Mouse (Mus musculus): Measurements from ENCODE around the gene Man1c1. TPM values are rescaled to one million over a fixed set of nuclear protein-coding genes. Genes with fewer than 3 reads are reported as not detected.

Gene Man1c1
- polyA plus RNA-seq, 1 experiment from 2014 or later: 5.2 TPM

DNA sequence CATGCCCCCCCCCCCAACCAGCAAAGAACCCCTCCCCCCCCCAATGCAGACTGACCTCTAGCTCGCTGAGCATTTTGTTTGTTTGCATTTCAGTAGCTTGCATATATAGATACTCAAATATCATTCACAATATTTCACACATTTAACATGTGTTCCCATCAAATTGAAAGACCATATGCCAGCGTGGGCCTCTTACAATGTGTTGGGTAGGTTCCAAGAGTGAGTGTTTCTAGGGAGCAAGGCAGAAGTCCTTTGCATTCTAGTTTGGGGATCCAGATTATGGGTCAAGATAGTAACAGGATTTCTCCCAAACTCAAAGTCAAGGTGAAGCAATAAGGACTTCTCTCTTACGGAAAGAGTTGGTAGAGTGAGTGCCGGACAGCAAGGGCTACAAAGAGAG is 185.5 kb downstream of the Man1c1 start:
- WGBS: 94% methylated on average over 4 of the region's 4 CpGs
- ATAC-seq (replicated peaks; ENCODE audit: low FRiP score) (no peak), DNase-seq (ENCODE audit: low spot score) (no peak)
- H3K9ac ChIP-seq (ENCODE audit: low read length): no peak overlapping the region
- H3K27me3 ChIP-seq (ENCODE audit: control insufficient read depth, insufficient read depth, low read length): no peaks in the 10 kb centered on the region
- no peaks in the 10 kb centered on the region; the same call in 1 of the 2 replicates for H3K36me3 ChIP-seq (ENCODE audit: control insufficient read depth, insufficient read depth, low read length)
- H3K9me3 ChIP-seq (ENCODE audit: control insufficient read depth, low read length): no peaks in the 10 kb centered on the region
- no peak overlapping the region for H3K27ac ChIP-seq (ENCODE audit: low read depth, low read length)
- H3K4me2 ChIP-seq (ENCODE audit: low read depth, low read length, severe bottlenecking): no peak overlapping the region
- no peaks in the 10 kb centered on the region; the same call in 1 of the 2 replicates for H3K4me1 ChIP-seq (replicated peaks; ENCODE audit: control insufficient read depth, insufficient read depth, low read length)
- no peak overlapping the region for H3K4me3 ChIP-seq (ENCODE audit: low read depth, low read length)

DNA sequence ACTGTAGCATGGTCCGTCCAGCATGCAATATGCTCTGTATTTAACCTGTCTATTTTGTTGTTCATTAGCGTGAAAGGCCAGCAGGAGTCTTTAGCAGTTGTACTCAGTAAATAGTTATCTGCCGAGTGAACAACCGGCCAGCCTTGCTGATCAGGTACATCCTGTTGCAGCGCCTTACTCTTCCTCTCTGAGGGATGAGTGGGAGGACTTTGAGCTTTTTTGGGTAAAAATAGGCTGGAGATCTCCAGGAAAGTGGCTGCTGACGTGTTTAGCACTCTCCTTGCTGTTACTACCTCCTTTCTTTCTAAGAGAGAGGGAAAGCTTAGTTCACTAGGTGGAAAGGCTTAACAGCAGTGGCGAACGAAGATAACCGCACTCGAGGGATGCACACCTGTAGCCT is 186.4 kb downstream of the Man1c1 start:
- no peaks in the 10 kb centered on the region for H3K27me3 ChIP-seq (ENCODE audit: control insufficient read depth, insufficient read depth, low read length)
- DNase-seq (ENCODE audit: low spot score): no peak
- H3K9me3 ChIP-seq (ENCODE audit: control insufficient read depth, low read length): no peaks in the 10 kb centered on the region
- H3K27ac ChIP-seq (ENCODE audit: low read depth, low read length): no peak overlapping the region
- 87% methylated on average over 10 of the region's 10 CpGs for WGBS
- H3K36me3 ChIP-seq (ENCODE audit: control insufficient read depth, insufficient read depth, low read length): no peaks in the 10 kb centered on the region; the same call in 1 of the 2 replicates
- H3K4me2 ChIP-seq (ENCODE audit: low read depth, low read length, severe bottlenecking): no peak overlapping the region
- H3K4me3 ChIP-seq (ENCODE audit: low read depth, low read length): no peak overlapping the region
- no peak overlapping the region for H3K9ac ChIP-seq (ENCODE audit: low read length)
- peaks cover under 1% of the 10 kb centered on the region; the same call in 1 of the 2 replicates for H3K4me1 ChIP-seq (replicated peaks; ENCODE audit: control insufficient read depth, insufficient read depth, low read length)
- no peak for ATAC-seq (replicated peaks; ENCODE audit: low FRiP score)

DNA sequence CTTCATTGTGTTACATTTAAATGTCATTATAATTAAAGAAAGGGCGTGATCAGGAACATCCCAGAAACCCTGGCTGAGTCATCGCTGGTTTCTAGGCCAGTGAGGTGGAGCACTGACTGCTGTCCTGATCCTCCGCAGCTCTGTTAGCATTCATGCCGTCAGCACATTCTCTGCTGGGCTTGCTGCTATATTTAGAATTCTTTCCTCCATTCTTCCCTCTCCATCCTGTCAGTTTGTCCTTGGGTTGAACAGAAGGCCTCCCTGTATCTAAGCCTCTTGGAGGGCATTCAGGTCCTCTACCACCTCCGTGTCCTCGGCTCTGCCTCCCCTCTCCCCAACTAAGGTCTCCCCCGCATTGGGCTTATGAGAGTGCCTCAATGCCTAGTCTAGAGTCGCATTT is 187.1 kb downstream of the Man1c1 start:
- no peak overlapping the region for H3K9ac ChIP-seq (ENCODE audit: low read length)
- H3K4me2 ChIP-seq (ENCODE audit: low read depth, low read length, severe bottlenecking): no peak overlapping the region
- 86% methylated on average over 8 of the region's 8 CpGs for WGBS
- ATAC-seq (replicated peaks; ENCODE audit: low FRiP score): no peak
- H3K4me3 ChIP-seq (ENCODE audit: low read depth, low read length): no peak overlapping the region
- H3K27ac ChIP-seq (ENCODE audit: low read depth, low read length): no peak overlapping the region
- no peaks in the 10 kb centered on the region; the same call in 1 of the 2 replicates for H3K36me3 ChIP-seq (ENCODE audit: control insufficient read depth, insufficient read depth, low read length)
- DNase-seq (ENCODE audit: low spot score): no peak
- no peaks in the 10 kb centered on the region for H3K9me3 ChIP-seq (ENCODE audit: control insufficient read depth, low read length)
- H3K4me1 ChIP-seq (replicated peaks; ENCODE audit: control insufficient read depth, insufficient read depth, low read length): peaks cover 4% of the 10 kb centered on the region; the same call in 1 of the 2 replicates
- H3K27me3 ChIP-seq (ENCODE audit: control insufficient read depth, insufficient read depth, low read length): no peaks in the 10 kb centered on the region

DNA sequence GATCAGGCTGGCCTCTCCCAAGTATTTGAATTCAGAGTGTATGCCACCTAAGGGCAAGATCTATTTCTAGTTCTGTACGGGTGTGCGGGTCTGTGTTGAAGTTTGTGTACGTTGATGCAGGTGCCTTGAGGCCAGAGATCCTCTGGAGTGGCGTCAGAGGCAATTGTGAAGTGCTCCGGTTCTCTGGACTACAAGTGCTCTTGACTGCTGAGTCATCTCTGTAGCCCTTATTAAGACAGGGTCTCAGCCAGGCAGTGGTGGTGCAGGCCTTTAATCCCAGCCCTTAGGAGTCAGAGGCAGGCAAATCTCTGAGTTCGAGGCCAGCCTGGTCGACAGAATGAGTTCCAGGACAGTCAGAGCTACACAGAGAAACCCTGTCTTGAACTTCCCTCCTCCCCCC is 188.5 kb downstream of the Man1c1 start:
- Histone ChIP-seq H3K36me3 (ENCODE audit: control insufficient read depth, insufficient read depth, low read length) (no peaks in the 10 kb centered on the region), H3K4me3 (ENCODE audit: low read depth, low read length) (no peak overlapping the region), H3K4me1 (replicated peaks; ENCODE audit: control insufficient read depth, insufficient read depth, low read length) (peaks cover 4% of the 10 kb centered on the region; the same call in 1 of the 2 replicates), H3K27ac (ENCODE audit: low read depth, low read length) (no peak overlapping the region), H3K4me2 (ENCODE audit: low read depth, low read length, severe bottlenecking) (no peak overlapping the region), H3K27me3 (ENCODE audit: control insufficient read depth, insufficient read depth, low read length) (no peaks in the 10 kb centered on the region), H3K9ac (ENCODE audit: low read length) (no peak overlapping the region), H3K9me3 (ENCODE audit: control insufficient read depth, low read length) (no peaks in the 10 kb centered on the region)
- no peak for ATAC-seq (replicated peaks; ENCODE audit: low FRiP score)
- 82% methylated on average over 7 of the region's 7 CpGs for WGBS
- DNase-seq (ENCODE audit: low spot score): no peak

DNA sequence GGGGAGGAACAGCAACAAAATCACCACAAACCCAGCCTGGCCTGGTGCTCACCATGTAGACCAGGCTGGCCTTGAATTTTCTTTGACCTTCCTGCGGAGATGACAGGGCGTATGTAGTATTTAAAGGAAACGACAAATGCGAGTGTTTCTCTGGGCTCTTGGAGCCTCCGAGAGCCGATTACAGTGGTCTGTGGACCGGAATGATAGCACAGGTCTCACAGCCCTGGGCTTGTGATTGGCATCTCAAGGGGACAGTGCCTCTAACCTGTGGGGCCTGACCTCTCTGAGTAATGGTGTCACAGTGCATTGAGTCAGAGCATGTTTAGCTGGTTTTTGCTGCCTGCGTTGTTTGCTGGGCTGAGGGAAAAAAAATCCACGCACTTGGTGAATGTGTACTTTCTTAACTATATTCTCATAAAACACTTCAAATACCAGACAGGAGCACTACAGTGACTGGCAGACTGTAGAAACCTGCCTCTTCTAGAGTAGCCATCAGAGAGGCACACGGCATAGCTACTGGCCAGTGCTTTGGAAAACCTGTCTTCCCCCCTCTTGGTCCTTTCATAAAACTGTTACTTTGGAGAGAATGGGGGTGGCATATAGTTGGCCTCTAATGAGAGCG is 189.7 kb downstream of the Man1c1 start:
- DNase-seq (ENCODE audit: low spot score) (no peak), ATAC-seq (replicated peaks; ENCODE audit: low FRiP score) (no peak)
- H3K4me2 ChIP-seq (ENCODE audit: low read depth, low read length, severe bottlenecking): no peak overlapping the region
- H3K9me3 ChIP-seq (ENCODE audit: control insufficient read depth, low read length): no peaks in the 10 kb centered on the region
- no peak overlapping the region for H3K4me3 ChIP-seq (ENCODE audit: low read depth, low read length)
- no peak overlapping the region for H3K9ac ChIP-seq (ENCODE audit: low read length)
- no peak overlapping the region for H3K27ac ChIP-seq (ENCODE audit: low read depth, low read length)
- WGBS: 88% methylated on average over 11 of the region's 11 CpGs
- peaks cover 4% of the 10 kb centered on the region; the same call in 1 of the 2 replicates for H3K4me1 ChIP-seq (replicated peaks; ENCODE audit: control insufficient read depth, insufficient read depth, low read length)
- H3K27me3 ChIP-seq (ENCODE audit: control insufficient read depth, insufficient read depth, low read length): no peaks in the 10 kb centered on the region
- H3K36me3 ChIP-seq (ENCODE audit: control insufficient read depth, insufficient read depth, low read length): no peaks in the 10 kb centered on the region

DNA sequence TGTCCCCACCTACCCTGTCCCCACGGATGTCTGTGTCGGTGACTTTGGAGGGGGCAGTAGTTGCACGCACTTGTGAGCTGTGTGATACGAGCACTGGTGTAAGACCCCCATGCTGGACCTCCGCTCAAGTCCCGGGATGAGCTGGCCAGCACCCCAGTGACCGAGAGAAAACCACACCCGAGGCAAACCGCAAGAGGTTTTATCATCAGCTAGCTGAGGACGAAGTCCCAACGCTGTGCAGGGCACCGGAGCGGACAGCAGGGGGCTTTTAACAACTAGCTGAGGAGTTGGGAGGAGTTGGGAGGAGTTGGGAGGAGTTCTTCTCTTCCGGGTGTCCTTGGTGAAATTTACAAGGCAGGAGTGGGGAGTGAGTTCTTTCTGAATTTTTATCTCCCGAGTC is 191.3 kb downstream of the Man1c1 start:
- DNase-seq (ENCODE audit: low spot score) (peak; percentile 74), ATAC-seq (replicated peaks; ENCODE audit: low FRiP score) (no peak)

DNA sequence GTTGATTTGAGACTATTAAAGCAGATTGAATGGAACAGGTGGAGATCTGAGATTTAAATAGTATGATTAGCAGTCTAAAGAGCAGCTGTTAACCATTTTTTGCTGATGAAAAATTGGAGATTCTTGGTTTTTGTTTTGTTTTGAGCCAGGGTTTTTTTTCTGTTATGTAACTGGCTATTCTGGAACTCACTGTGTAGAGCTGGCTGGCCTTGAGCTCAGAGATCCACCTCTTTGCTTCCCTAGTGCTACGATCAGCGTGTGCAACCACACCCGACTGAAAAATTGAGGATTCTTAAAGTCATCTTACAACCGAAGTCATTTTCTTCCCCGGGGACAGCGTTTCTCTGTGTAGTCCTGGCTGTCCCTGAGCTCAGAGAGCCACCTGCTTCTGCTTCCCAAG is 192.4 kb downstream of the Man1c1 start:
- no peak overlapping the region for H3K27ac ChIP-seq (ENCODE audit: low read depth, low read length)
- H3K4me3 ChIP-seq (ENCODE audit: low read depth, low read length): peak overlapping the region; percentile 52
- no peaks in the 10 kb centered on the region for H3K9me3 ChIP-seq (ENCODE audit: control insufficient read depth, low read length)
- no peaks in the 10 kb centered on the region for H3K27me3 ChIP-seq (ENCODE audit: control insufficient read depth, insufficient read depth, low read length)
- no peak for DNase-seq (ENCODE audit: low spot score)
- H3K9ac ChIP-seq (ENCODE audit: low read length): peak overlapping the region; percentile 71; the same call in 1 of the 2 replicates
- 91% methylated on average over 6 of the region's 6 CpGs for WGBS
- peak overlapping the region; percentile 72 for H3K4me2 ChIP-seq (ENCODE audit: low read depth, low read length, severe bottlenecking)
- H3K36me3 ChIP-seq (ENCODE audit: control insufficient read depth, insufficient read depth, low read length): no peaks in the 10 kb centered on the region
- ATAC-seq (replicated peaks; ENCODE audit: low FRiP score): no peak
- H3K4me1 ChIP-seq (replicated peaks; ENCODE audit: control insufficient read depth, insufficient read depth, low read length): peaks cover 4% of the 10 kb centered on the region; the same call in 1 of the 2 replicates

More for the DNA sequence above, 191.3 kb downstream of the Man1c1 start:
- no peaks in the 10 kb centered on the region for H3K36me3 ChIP-seq (ENCODE audit: control insufficient read depth, insufficient read depth, low read length)
- no peaks in the 10 kb centered on the region for H3K27me3 ChIP-seq (ENCODE audit: control insufficient read depth, insufficient read depth, low read length)
- 0 out of 2 replicates have a peak overlapping the region, but pooled peaks have one; percentile 12 for H3K9ac ChIP-seq (ENCODE audit: low read length)
- H3K4me2 ChIP-seq (ENCODE audit: low read depth, low read length, severe bottlenecking): peak overlapping the region; percentile 33; the same call in 1 of the 2 replicates
- WGBS: 40% methylated on average over 14 of the region's 15 CpGs
- H3K27ac ChIP-seq (ENCODE audit: low read depth, low read length): no peak overlapping the region
- peaks cover 4% of the 10 kb centered on the region; the same call in 1 of the 2 replicates for H3K4me1 ChIP-seq (replicated peaks; ENCODE audit: control insufficient read depth, insufficient read depth, low read length)
- no peaks in the 10 kb centered on the region for H3K9me3 ChIP-seq (ENCODE audit: control insufficient read depth, low read length)
- peak overlapping the region; percentile 17; the same call in 1 of the 2 replicates for H3K4me3 ChIP-seq (ENCODE audit: low read depth, low read length)
